Mouse (Mus musculus) embryonic stem cell, embryonic (primary cell): ENCODE measurements around the gene Prok2.

Experiments
- CTCF ChIA-PET, 4 experiments: fragments of 300-600 bp in 2 of 4; fragments of 350-600 bp in 2 of 4; sonication (Branson Sonifier 250); formaldehyde crosslinking; loops; one replicate each; lab custom pipeline; 2022; ENCODE audit warnings: inconsistent platforms in 2 of 4; lab: Charles Lee
- POLR2A ChIA-PET, 4 experiments: fragments of 300-600 bp in 2 of 4; fragments of 350-600 bp in 2 of 4; sonication (Branson Sonifier 250); formaldehyde crosslinking; loops; one replicate each; lab custom pipeline; 2022; ENCODE audit warnings: antibody characterized with exemption in 4 of 4, inconsistent platforms in 1 of 4; lab: Charles Lee

Gene Prok2

DNA sequence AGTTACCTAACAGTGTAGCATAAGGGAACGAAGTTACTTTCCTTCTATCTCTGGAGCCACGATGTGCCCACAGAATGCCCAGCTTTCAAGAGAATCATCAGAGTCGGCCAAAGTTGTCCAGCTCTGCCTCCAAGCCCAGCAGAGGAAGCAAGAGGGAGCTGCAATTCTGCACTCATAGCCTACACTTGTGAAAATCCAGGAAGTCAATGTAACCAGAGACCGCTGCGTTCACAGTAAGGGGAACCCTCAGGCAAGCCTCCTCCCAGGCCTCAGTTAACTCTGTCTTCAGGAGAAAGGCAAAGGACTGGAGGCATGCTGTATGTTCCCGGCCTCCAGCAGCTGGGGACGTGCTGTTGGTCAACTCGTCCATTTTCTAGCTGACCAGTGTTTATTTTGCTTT is 58.9 kb downstream of the Prok2 start:
- POLR2A ChIA-PET = interaction anchor here in 2 of 4 experiments (0.5 to 1.0 kb wide), 3 partner anchors 13 to 612 kb away, joined by 3 read pairs; no protein-coding TSS in a partner anchor
- CTCF ChIA-PET = interaction anchor here in 3 of 4 experiments (0.6 to 1.6 kb wide), 5 partner anchors 18 to 313 kb away, joined by 3 to 5 read pairs (median 3); partner anchors contain the start of gene Gpr27 (in 1 of the 3)

DNA sequence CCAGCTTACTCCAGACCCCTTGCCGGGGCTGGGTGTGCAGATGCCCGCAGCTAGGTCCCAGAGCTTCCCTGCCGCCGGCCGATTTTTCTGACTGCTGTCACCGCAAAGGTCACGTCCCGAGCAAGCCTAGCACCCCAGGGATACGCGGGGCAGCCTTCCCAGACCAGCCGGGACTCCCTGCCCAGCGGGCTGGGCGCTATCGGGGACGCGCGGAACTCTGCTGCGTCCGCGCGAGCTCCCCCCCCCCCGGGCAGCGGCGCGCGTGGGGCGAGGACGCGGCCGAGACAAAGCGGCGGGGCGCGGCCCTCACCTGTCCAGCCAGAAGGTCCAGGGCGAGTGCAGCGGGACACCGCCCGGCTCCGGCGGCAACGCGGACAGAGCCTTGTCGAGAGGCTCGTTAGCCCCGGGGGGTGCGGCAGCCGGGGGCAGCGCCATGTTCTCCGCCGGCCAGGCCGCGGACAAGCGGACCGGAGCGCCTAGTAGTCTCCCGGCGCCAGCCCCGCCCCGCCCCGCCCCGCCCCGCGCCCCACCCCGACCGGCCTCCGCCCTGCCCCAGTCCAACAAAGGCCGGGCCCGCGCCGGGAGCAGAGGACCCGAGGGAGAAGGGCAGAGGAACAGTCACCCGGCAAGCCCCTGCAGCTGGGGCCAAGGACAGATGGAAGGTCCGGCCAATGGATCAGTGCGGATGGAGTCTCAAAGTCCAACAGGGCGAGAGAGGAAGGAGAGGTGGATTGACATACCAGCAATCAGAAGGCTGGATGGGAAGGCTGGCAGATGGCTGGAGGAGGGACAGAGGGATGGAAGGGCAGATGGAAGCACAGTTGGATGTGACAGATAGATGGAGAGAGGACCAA is 59.6 kb downstream of the Prok2 start, which contains the start of the genes Eif4e3 and Gm20696:
Gene Eif4e3 (minus strand): TSS at position 454 of the 854 bp plus-strand sequence.
Gene Gm20696 (minus strand): TSS at position 480 of the 854 bp plus-strand sequence.
- CTCF ChIA-PET = interaction anchor here in 3 of 4 experiments (0.6 to 1.6 kb wide), 5 partner anchors 18 to 313 kb away, joined by 3 to 5 read pairs (median 3); partner anchors contain the start of gene Gpr27 (in 1 of the 3)
- POLR2A ChIA-PET = interaction anchor here in 2 of 4 experiments (0.6 to 1.1 kb wide), 3 partner anchors 18 to 151 kb away, joined by 3 read pairs; no protein-coding TSS in a partner anchor

DNA sequence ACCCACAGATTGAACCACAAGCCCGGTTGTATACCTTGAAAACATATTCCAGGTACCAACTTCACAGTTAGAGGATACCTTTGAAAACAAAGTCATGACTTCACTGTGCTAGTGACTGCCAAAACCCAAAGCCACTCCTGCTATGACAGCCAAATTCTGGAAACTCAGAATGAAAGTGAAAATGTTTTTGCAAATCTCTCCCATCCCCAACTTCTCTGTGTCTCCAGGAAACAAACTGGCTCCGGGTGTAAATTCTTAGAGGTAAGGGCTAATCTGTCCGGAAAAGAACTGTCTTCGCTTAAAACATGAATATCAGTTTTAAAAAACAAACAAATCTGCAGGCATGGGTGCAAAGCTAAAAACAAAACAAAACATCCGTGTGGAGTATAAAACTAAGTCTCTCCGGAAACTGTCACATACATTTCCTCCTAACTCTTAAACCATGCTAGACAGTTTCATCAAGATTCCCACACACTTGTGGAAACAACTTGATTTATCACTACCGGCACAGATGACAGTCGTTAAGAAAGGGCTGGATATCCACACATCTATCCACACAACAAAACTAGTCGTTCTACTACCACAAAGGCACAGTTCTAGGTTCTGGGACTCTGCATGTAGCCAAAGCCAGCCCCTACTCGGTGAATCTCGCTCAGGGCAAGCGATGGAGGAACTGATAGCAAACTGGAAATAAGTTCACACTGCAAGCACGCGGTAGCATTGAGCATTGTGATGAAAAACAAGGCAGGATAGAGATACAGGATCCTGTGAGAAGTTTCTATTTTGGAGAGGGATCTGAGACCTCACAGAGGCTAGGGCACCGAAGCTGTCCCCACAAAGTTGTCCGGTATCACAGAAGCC is 60.5 kb downstream of the Prok2 start:
- ChIA-PET CTCF (interaction anchor here in 2 of 4 experiments (1.5 to 1.6 kb wide), 2 partner anchors 19 kb away, joined by 4 to 5 read pairs; no protein-coding TSS in a partner anchor), POLR2A (interaction anchor here in 2 of 4 experiments (0.6 to 1.1 kb wide), 2 partner anchors 19 to 152 kb away, joined by 3 read pairs; no protein-coding TSS in a partner anchor)

DNA sequence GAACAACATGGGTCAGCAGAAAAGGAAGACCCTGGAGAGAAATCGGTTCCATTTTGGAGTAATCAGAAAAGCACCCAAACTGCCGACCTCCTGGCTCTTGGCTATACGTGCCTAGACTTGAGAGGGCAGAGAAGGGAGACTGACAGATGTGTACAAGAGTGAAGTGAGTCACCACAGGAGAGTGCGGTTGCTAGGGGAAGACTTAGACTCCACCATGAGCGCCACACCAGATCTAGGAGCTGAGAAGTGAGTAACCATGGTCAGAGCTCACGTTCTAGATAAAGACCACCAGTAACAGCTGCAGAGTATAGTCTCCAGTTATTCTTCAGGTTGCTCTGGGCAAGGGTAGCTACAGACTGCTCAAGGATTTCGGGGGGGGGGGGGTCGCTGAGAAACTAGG is 63.0 kb downstream of the Prok2 start:
- ChIA-PET CTCF (interaction anchor here in 3 of 4 experiments (0.6 to 0.7 kb wide), 5 partner anchors 11 to 622 kb away, joined by 3 to 12 read pairs (median 6); no protein-coding TSS in a partner anchor), POLR2A (interaction anchor here in 2 of 4 experiments (0.6 to 0.7 kb wide), 2 partner anchors 213 to 377 kb away, joined by 3 read pairs; no protein-coding TSS in a partner anchor)
